Mouse (Mus musculus) gastrocnemius, postnatal 36 days (tissue): ENCODE measurements around the gene Tent5b. TPM values are rescaled to one million over a fixed set of nuclear protein-coding genes. Genes with fewer than 3 reads are reported as not detected.

Experiments used
- total RNA-seq, 2 experiments: library from RNA; stranded (reverse); gene quantifications; 2 replicates each; pipeline ENCODE4 v1.2.3; 2021

Gene Tent5b
- total RNA-seq, 2 experiments from 2014 or later, result 0.59 to 1.0 TPM

Other genes with a start within 250 kb of the Tent5b start
- gene Map3k6, start 239.3 kb upstream of the Tent5b start, total RNA-seq, result 10 to 100 TPM in 1 of 2 experiments, 1 to 10 TPM in 1; 7.1 to 10.4 TPM
- under 1 TPM in 1 of 2 experiments, not detected in 1; 0.64 TPM for gene Sytl1, start 217.0 kb upstream of the Tent5b start, total RNA-seq
- gene Tmem222, start 202.3 kb upstream of the Tent5b start, total RNA-seq, result 10 to 100 TPM; 20.9 to 22.5 TPM
- gene Wdtc1, start 126.7 kb upstream of the Tent5b start, total RNA-seq, result 10 to 100 TPM; 85.6 to 88.5 TPM
- gene Slc9a1, start 110.4 kb upstream of the Tent5b start, total RNA-seq, result 1 to 10 TPM; 8.3 to 9.8 TPM
- gene Trnp1, start 18.4 kb downstream of the Tent5b start, total RNA-seq, result under 1 TPM; 0.56 to 0.81 TPM
- gene Kdf1, start 38.8 kb downstream of the Tent5b start, total RNA-seq, result not detected
- gene Nudc, start 65.9 kb downstream of the Tent5b start, total RNA-seq, result 10 to 100 TPM; 41.2 to 45.4 TPM
- gene Nr0b2, start 73.2 kb downstream of the Tent5b start, total RNA-seq, result not detected
- gene Gpatch3, start 94.6 kb downstream of the Tent5b start, total RNA-seq, result 1 to 10 TPM; 2.6 to 3.3 TPM
- 1 to 10 TPM; 4.7 to 5.7 TPM for gene Gpn2, start 104.2 kb downstream of the Tent5b start, total RNA-seq
- 1 to 10 TPM in 1 of 2 experiments, under 1 TPM in 1; 0.94 to 1.2 TPM for gene Sfn, start 122.0 kb downstream of the Tent5b start, total RNA-seq
- gene Zdhhc18, start 170.0 kb downstream of the Tent5b start, total RNA-seq, result 10 to 100 TPM; 24.5 to 35.2 TPM
- gene Pigv, start 192.5 kb downstream of the Tent5b start, total RNA-seq, result 10 to 100 TPM in 1 of 2 experiments, 1 to 10 TPM in 1; 8.4 to 10.4 TPM